Mouse (Mus musculus) neural tube, embryonic 14.5 days (tissue): ENCODE results near the gene 1700067P10Rik. TPM values are rescaled to one million over a fixed set of nuclear protein-coding genes. Genes with fewer than 3 reads are reported as not detected.
A peak's percentile ranks its signal among the peaks of the same experiment; 100 is the strongest.

Source experiments
- ATAC-seq: fragments of 200-750 bp; cut with Nextera tagmentation; 2 replicates; pipeline ENCODE4 v1.8.0; 2017; ENCODE audit warnings: low read depth, mild to moderate bottlenecking, moderate TSS enrichment, moderate library complexity
- H3K27ac ChIP-seq: fragments of 300-500 bp; sonication (generic); 2 replicates; pipeline ENCODE4 v1.5.1; 2014; ENCODE audit warnings: low read depth, mild to moderate bottlenecking, control low read depth, low read length, moderate library complexity, mixed read lengths
- H3K27me3 ChIP-seq: fragments of 300-500 bp; sonication (generic); 2 replicates; pipeline ENCODE4 v1.6.1; 2014; ENCODE audit warnings: low read length; ENCODE audit not compliant: control insufficient read depth, insufficient read depth
- H3K36me3 ChIP-seq: fragments of 300-500 bp; sonication (generic); 2 replicates; pipeline ENCODE4 v1.6.1; 2014; ENCODE audit warnings: low read length, mixed read lengths; ENCODE audit not compliant: control insufficient read depth, insufficient read depth
- H3K4me1 ChIP-seq: fragments of 300-500 bp; sonication (generic); 2 replicates; pipeline ENCODE4 v1.6.1; 2014; ENCODE audit warnings: low read length; ENCODE audit not compliant: control insufficient read depth, insufficient read depth
- H3K4me2 ChIP-seq: fragments of 300-500 bp; sonication (generic); 2 replicates; pipeline ENCODE4 v1.6.1; 2014; ENCODE audit warnings: mild to moderate bottlenecking, low read depth, low read length, control low read depth
- H3K4me3 ChIP-seq: fragments of 300-500 bp; sonication (generic); 2 replicates; pipeline ENCODE4 v1.5.1; 2014; ENCODE audit warnings: low read depth, low read length, control low read depth, mixed read lengths
- H3K9ac ChIP-seq: fragments of 300-500 bp; sonication (generic); replicated peaks from 2 replicates; pipeline ENCODE4 v1.6.1; 2014; ENCODE audit warnings: low read depth, mild to moderate bottlenecking, control low read depth, low read length, mixed read lengths
- H3K9me3 ChIP-seq: fragments of 300-500 bp; sonication (generic); 2 replicates; pipeline ENCODE4 v1.6.1; 2016; ENCODE audit warnings: low read length; ENCODE audit not compliant: control insufficient read depth
- WGBS: fragments of 180-500 bp; shearing (Covaris S2); extraction: QIAGEN DNeasy Blood & Tissue Kit; methylation state at CpG from one replicate; pipeline ENCODE4 v1.1.7; 2014; 5-methylcytosine and 5-hydroxymethylcytosine counted together
- polyA plus RNA-seq: library from polyadenylated mRNA; unstranded; fragments of >200 nt; fragmentation: Nextera tagmentation; extraction: Ambion mirVana; gene quantifications from 2 replicates; pipeline ENCODE4 v1.2.1, GENCODE M21; 2014

Gene 1700067P10Rik
- not detected in 2 replicates for polyA plus RNA-seq

DNA sequence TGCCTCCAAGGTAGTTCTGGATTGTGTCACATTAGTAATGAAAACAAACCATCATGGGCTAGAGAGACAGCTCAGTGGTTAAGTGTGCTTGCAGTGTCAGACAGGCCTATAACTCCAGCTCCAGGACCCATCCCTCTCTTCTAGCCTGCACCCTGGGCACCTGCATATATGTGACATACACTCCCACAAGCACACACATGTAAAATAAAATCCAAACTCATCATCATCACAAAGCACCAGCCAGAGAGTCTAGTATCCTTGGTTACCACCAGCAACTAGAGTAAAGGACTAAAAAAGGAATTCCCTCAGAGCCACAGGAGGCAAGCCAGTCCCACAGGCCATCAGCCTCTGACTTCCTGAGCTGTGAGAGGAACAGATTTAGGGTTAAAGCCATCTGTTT, at the start of gene 1700067P10Rik:
Gene 1700067P10Rik (plus strand): TSS at position 301 of the 400 bp plus-strand sequence.
- no peak within 1 kb of the TSS for H3K4me3 ChIP-seq
- H3K9ac ChIP-seq: no peak within 1 kb of the TSS
- no peak within 1 kb of the TSS for H3K4me2 ChIP-seq
- no peak within 1 kb of the TSS for H3K27ac ChIP-seq
- no peaks in the 10 kb centered on the region for H3K4me1 ChIP-seq
- no peaks in the 10 kb centered on the region for H3K9me3 ChIP-seq
- H3K36me3 ChIP-seq: no peaks in the 10 kb centered on the region
- no peaks in the 10 kb centered on the region; the same call in 1 of the 2 replicates for H3K27me3 ChIP-seq
- no peak for ATAC-seq

DNA sequence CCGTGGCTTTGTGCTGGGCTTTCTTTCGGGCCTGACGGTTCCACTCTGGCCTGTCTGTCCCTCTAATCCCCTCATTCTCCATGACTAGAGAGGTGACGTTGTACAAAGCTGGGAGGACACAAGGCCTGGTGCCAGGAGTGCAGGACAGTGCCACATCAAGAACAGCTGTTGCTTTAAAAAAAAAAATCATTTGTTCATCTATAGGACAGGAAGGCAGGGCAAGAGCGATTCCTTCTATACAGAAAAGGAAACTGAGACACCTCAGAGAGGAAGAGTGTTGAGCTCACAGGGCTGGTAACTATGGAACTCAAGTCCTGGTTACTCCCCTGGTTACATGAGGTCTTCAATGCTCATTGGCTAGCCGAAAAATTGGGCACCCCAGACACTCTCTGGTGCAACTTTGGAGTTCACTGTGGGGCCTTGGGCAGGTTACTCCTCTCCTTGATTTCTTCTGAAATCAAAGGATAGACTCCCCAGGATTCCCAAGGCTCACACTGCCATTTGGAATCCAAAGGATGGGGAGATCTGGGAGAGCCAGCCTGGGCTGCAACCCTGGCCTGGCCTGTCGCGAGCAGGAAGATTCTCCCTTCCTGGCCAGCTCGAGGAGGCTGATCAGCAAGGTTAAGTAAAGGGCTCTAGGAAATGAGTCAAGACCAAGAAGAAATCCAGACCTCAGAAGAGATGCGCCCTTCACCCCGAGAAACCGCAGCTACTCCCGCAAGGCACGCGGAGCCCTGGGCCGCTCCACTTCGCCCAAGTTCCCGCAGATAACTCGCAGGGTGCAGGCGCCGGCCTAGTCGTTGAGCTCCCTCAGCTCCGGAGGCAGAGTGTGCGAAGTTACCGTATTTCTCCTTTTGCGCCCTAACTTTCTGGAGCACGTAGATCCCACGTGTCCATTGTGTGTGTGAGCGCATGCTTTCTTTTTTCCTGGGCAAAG, 47.5 kb upstream of the 1700067P10Rik start:
- H3K9me3 ChIP-seq: no peaks in the 10 kb centered on the region
- no peak overlapping the region for H3K9ac ChIP-seq
- no peaks in the 10 kb centered on the region for H3K36me3 ChIP-seq
- 3% methylated on average over 29 of the region's 29 CpGs for WGBS
- peaks cover 12% of the 10 kb centered on the region for H3K27me3 ChIP-seq
- ATAC-seq: peak; percentile 44; the same call in 1 of the 2 replicates
- no peak overlapping the region for H3K4me3 ChIP-seq
- peaks cover 3% of the 10 kb centered on the region; the same call in 1 of the 2 replicates for H3K4me1 ChIP-seq
- H3K4me2 ChIP-seq: peak overlapping the region; percentile 11; the same call in 1 of the 2 replicates
- H3K27ac ChIP-seq: no peak overlapping the region

- no peak overlapping the region for H3K4me2 ChIP-seq
- H3K36me3 ChIP-seq: no peaks in the 10 kb centered on the region
- no peak overlapping the region for H3K4me3 ChIP-seq
- no peak for ATAC-seq
- H3K9ac ChIP-seq: no peak overlapping the region
- H3K27me3 ChIP-seq: peaks cover 12% of the 10 kb centered on the region
- WGBS: 82% methylated on average over 5 of the region's 5 CpGs
- H3K27ac ChIP-seq: no peak overlapping the region
- no peaks in the 10 kb centered on the region for H3K9me3 ChIP-seq
- peaks cover 3% of the 10 kb centered on the region; the same call in 1 of the 2 replicates for H3K4me1 ChIP-seq
Observed at GRCm38 (mm10) chr17:48043154-48043880, 45.8 kb upstream of the 1700067P10Rik start.

GRCm38 (mm10) chr17:48045631-48046030, 43.5 kb upstream of the 1700067P10Rik start:
- 25% methylated on average over 4 of the region's 4 CpGs for WGBS

DNA sequence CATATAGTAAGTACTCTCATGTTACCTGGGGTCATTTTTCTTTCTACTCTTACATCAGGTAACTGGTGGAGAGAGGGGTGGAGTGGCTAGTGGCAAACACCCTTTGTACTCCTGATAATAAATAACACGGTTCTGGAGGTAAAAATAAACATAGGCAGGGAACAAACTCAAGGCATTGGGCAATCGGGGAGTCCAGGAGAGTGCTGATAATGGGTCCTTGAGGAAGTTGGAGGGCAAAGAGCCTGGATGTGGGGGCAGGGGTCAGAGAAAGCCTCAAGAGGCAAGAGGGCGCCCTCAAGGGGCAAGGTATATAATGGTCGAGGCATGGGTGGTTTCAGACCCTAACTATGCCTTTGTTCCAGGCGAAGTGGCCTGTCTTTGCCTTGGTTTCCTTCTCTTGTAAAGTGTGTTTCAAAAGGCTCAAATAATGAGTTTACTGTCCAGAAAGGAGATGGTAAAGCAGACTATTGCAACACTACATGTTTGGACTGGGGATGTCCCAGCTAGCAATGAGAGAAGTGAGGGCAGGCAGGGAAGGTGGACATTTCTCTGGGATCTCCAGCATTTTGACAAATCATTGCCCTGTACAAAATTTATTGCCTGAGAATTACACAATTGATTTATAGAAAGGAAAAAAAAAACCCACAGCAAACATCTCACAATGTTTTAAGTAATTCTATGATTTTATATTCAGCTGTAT, 37.3 kb upstream of the 1700067P10Rik start:
- WGBS: 72% methylated on average over 5 of the region's 5 CpGs
- Histone ChIP-seq H3K36me3 (no peaks in the 10 kb centered on the region), H3K27ac (no peak overlapping the region), H3K9ac (no peak overlapping the region), H3K4me2 (no peak overlapping the region), H3K4me1 (no peaks in the 10 kb centered on the region), H3K27me3 (no peaks in the 10 kb centered on the region), H3K9me3 (no peaks in the 10 kb centered on the region), H3K4me3 (no peak overlapping the region)
- ATAC-seq: no peak

More at GRCm38 (mm10) chr17:48045631-48046030, 43.5 kb upstream of the 1700067P10Rik start:
- Histone ChIP-seq H3K36me3 (no peaks in the 10 kb centered on the region), H3K27me3 (0 out of 2 replicates have a peak, but pooled peaks cover 5% of the 10 kb centered on the region), H3K4me2 (no peak overlapping the region), H3K9me3 (no peaks in the 10 kb centered on the region), H3K4me1 (no peaks in the 10 kb centered on the region), H3K27ac (no peak overlapping the region), H3K4me3 (no peak overlapping the region), H3K9ac (no peak overlapping the region)
- no peak for ATAC-seq

GRCm38 (mm10) chr17:48052338-48053067, 36.6 kb upstream of the 1700067P10Rik start:
- WGBS: 72% methylated on average over 10 of the region's 10 CpGs
- no peak for ATAC-seq
- Histone ChIP-seq H3K27me3 (no peaks in the 10 kb centered on the region), H3K36me3 (no peaks in the 10 kb centered on the region), H3K27ac (no peak overlapping the region), H3K9me3 (no peaks in the 10 kb centered on the region), H3K9ac (no peak overlapping the region), H3K4me3 (no peak overlapping the region), H3K4me1 (no peaks in the 10 kb centered on the region; the same call in 1 of the 2 replicates), H3K4me2 (no peak overlapping the region)

GRCm38 (mm10) chr17:48053646-48054045, 35.5 kb upstream of the 1700067P10Rik start:
- no peak overlapping the region for H3K9ac ChIP-seq
- H3K4me1 ChIP-seq: peaks cover 4% of the 10 kb centered on the region; the same call in 1 of the 2 replicates
- H3K4me2 ChIP-seq: no peak overlapping the region
- H3K27ac ChIP-seq: no peak overlapping the region
- H3K36me3 ChIP-seq: no peaks in the 10 kb centered on the region
- no peaks in the 10 kb centered on the region for H3K9me3 ChIP-seq
- no peaks in the 10 kb centered on the region for H3K27me3 ChIP-seq
- no peak overlapping the region for H3K4me3 ChIP-seq
- WGBS: 77% methylated on average over 2 of the region's 2 CpGs
- ATAC-seq: no peak

DNA sequence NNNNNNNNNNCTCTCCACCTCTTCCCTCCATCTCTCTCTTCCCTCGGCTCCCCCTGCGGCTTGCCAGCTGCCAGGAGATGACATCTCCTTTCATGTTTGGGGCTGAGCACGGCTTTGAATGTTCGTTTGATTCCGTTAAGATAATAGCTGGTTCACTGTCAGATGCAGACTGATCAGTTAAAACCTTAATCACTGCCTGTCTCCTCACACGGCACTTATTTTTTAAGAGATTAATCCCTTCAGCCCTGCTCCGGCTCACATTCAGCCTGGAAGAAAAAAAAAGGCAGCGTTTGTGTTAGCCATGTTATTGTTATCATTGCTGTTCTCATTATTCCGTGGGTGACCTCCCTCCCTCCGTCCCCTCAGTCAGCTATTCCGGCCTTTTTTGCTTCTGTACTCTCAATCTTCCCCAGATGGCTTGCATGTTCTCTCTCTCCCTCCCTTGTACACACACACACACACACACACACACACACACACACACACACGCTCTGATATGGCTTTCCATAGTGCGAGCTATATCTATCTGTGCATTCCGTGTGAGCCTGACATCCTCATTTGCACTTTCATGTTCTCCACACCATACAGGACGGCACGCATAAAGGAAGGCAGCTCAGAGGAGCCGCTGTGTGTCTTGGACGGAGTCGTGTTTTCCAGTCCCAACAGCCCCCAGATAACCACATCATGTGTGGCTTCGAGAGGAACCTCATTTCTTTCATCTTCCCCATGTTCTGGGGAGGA, 33.9 kb upstream of the 1700067P10Rik start:
- H3K4me1 ChIP-seq: peaks cover 4% of the 10 kb centered on the region; the same call in 1 of the 2 replicates
- no peak overlapping the region for H3K9ac ChIP-seq
- ATAC-seq: no peak
- WGBS: 41% methylated on average over 19 of the region's 20 CpGs
- no peaks in the 10 kb centered on the region for H3K27me3 ChIP-seq
- no peaks in the 10 kb centered on the region for H3K9me3 ChIP-seq
- no peak overlapping the region for H3K4me2 ChIP-seq
- H3K27ac ChIP-seq: no peak overlapping the region
- no peaks in the 10 kb centered on the region for H3K36me3 ChIP-seq
- H3K4me3 ChIP-seq: no peak overlapping the region
